Mouse (Mus musculus) cortical plate, adult 2 months (tissue): Measurements from ENCODE around the gene Aldh3b2.

Experiments
- CTCF ChIP-seq: fragments of 200-500 bp; IDR thresholded peaks from 2 replicates; pipeline ENCODE4 v1.5.1; 2011; ENCODE audit warnings: mild to moderate bottlenecking, control low read depth, low read length; ENCODE audit not compliant: insufficient read depth; ENCODE audit errors: extremely low read depth
- POLR2A ChIP-seq: fragments of 200-500 bp; IDR thresholded peaks from 2 replicates; pipeline ENCODE4 v1.6.1; 2011; ENCODE audit warnings: mild to moderate bottlenecking, low read length, control low read depth; ENCODE audit not compliant: insufficient read depth; ENCODE audit errors: extremely low read depth

- TF ChIP-seq POLR2A (0 out of 2 replicates have a peak, but pooled peaks have one; percentile 35), CTCF (no peak)
Observed at GRCm38 (mm10) chr19:3986334-3986733, 14.2 kb downstream of the Aldh3b2 start, which contains the start of gene Acy3.
